Mouse (Mus musculus) heart, postnatal 25 days (tissue): ENCODE results near the gene Kcnj15. TPM values are rescaled to one million over a fixed set of nuclear protein-coding genes. Genes with fewer than 3 reads are reported as not detected.

ENCODE experiments used
- DNase-seq: peaks from one replicate; pipeline ENCODE4 v3.0.0; 2022; ENCODE audit warnings: low spot score
- intact Hi-C: fragments of 180-260 bp; cut with DNase I; formaldehyde crosslinking; loops from one replicate; pipeline ENCODE4 v1.15.1; 2025
- total RNA-seq, 2 experiments: library from RNA; stranded (reverse); gene quantifications; 2 replicates each; pipeline ENCODE4 v1.2.3; 2021

The Kcnj15 gene
- total RNA-seq, 2 experiments from 2014 or later = 1.2 to 1.6 TPM

DNA sequence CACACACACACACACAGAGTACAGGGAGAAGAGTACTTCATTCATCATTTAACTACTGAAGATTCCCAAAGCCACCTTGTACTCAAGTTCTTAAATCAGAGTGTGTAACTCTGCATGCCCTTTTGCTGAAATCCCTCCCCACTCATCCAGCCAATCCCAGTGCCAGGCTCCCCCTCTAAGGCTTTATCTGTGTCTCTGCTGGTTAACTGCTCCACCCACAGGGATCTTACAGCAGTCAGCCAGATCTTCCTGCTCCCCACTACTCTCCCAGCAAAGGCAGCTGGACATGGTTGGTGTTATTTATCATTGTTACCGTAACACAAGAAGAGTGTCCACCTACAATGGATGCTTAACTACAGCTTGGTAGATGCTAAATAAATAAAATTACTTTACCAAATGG is 14.0 kb upstream of the Kcnj15 start:
- DNase-seq = no peak
- intact Hi-C loops = no loop called here

GRCm38 (mm10) chr16:95244626-95245303 is 12.6 kb upstream of the Kcnj15 start:
- no peak for DNase-seq
- intact Hi-C loops = no loop called here

DNA sequence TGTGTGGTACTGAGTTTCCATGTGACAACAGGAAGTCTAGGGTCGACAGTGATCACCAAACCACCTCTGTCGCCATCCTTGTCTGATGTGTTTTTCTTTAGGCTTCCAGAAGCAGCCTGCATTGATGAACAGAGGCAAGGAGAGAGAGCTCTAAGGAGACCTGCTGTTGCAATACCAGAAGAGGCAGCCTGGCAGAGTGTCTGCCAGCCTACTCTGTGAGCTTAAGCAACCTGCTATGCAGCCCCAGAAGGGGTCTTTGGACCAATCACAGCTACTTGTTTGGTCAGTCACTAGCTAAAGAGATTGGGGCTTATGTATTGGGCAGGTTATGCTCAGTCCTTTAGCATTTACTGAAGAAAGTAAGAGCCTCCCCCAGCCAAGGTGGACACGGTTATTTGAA is 11.9 kb upstream of the Kcnj15 start:
- no peak for DNase-seq
- intact Hi-C loops = no loop called here

GRCm38 (mm10) chr16:95248646-95249045 is 8.7 kb upstream of the Kcnj15 start:
- DNase-seq = no peak
- intact Hi-C loops = no loop called here

DNA sequence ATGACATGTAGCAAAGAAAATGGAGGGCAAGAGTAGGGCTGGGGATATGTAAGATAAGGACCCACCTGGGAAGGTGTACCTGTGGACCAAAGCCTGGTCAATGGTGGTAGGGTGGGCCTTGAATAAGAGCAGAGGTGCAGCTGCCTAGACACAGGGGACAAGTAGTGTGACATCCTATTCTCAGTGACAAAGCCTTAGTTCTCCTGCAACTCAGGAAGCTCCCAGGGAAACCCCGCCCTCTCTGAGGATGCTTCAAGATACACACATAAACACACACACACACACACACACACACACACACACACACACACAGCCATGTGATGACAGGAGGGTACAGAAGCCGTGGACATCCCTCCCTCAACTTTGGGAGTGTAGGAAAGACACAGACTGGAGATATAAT is 710 bp upstream of the Kcnj15 start:
- no peak for DNase-seq
- intact Hi-C loops = loop anchor here (5.0 kb wide), 1 partner anchor 34 kb away; no protein-coding TSS in a partner anchor

GRCm38 (mm10) chr16:95258100-95258499 is 742 bp downstream of the Kcnj15 start:
- no peak for DNase-seq
- intact Hi-C loops = loop anchor here (5.0 kb wide), 1 partner anchor 36 kb away; no protein-coding TSS in a partner anchor

DNA sequence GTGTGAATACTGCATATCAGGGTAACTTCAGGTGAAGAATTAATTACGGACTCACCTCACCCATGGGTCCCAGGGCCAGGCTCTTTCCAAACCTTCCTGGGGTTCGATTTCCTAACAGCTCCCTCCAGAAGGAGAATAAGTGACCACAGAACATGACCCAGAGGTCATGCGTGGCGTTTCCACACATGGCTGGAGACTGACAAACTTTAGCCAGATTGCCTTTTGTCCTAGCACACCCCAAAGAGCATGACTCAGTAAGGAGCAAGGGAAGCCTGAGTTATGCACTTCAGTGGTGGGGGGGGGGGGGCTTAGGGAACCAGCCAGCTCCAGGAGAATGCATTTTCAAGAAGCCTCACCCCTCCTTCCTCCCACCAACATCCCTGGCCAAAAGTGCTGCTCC is 2.1 kb downstream of the Kcnj15 start:
- DNase-seq = no peak
- intact Hi-C loops = loop anchor here (5.0 kb wide), 1 partner anchor 37 kb away; no protein-coding TSS in a partner anchor

DNA sequence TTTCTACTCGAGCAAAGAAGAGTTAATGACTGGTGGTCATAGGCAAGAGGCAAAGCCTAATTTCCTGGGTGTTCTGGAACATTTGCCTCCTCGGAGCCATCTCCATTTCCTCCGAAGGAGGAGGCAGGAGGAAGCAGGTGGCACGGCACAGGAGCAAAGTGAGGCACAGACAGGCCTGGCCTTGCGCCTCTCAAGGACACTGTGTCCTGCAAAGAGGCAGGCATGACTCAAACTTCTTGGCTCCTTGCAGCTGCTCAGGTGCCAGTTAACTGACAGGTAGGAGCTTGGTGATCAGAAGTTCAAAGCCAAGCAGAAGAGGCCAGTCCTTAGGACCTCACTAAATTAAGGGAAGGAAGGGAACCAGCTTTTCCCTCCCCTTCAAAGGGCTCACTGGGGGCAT is 3.3 kb downstream of the Kcnj15 start:
- DNase-seq = no peak
- intact Hi-C loops = no loop called here

DNA sequence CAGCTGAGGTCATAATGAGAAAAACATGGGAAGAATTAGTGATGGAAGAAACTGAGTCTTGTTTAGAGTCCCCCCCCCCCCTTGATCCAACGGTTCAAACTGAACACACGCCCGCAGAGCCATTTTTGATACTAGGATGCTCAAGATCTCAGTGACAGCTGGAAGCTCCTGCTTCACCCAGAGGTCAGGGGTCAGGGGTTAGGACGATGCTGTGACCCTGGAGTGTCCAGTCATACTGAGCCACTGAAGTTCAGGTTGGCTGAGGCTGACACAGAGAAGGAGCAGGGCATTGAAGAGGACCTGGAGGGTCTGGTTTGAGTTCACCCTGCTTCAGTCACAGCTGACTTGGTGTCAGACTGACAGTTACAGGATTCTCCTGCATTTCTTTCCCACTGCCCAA is 4.4 kb downstream of the Kcnj15 start:
- intact Hi-C loops = no loop called here

DNA sequence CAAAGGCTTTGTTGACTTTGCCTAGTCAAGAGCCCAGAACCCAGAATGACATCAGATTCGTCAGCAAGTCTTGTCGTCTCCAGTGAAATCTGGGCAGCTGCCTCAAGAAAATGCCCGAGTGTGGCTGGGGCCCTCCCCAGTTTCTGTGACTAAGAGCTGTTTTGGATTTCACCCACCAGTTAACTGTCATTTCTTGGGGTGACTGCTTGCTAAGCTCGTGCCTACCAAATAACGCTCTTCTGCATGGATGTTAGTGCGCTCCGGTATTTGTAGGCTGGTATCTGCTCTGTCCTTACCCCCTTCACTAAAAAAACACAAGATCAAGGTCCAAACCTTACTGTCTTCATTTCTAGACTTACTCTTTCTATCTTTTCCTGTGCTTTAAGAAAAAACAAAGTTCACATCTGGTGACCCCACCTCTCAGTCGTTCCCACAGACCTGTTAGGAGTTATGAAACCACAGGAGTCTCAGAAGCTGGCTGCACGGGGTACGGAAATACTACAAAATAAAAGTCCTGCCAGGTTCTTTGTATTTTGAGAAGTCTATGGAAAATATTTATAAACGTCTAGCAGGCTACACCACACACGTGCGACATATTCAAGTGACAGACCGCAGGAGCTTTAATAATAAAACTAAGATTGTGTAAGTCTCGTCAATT is 5.5 kb downstream of the Kcnj15 start:
- DNase-seq = no peak
- intact Hi-C loops = no loop called here

More for the DNA sequence above, 4.4 kb downstream of the Kcnj15 start:
- DNase-seq = no peak

DNA sequence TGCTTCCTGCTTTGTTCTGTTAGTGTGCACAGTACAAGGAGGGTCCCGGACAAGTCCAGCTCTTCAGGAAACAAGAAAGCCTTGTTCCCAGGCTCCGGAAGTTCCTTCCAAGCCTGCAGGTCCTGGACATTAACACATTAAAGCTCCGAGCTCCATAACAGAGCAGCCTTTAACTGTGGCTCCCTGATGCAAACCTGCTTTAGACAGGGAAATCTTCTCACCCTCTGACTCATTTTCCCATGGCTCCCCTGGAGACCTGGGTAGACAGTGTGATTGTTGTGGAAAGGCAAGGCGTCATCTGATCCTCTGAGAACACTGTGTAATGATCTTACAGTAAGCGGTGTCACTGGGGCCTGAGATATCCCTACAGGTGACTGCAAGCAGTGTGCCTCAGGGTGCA is 7.0 kb downstream of the Kcnj15 start:
- no peak for DNase-seq
- intact Hi-C loops = no loop called here

DNA sequence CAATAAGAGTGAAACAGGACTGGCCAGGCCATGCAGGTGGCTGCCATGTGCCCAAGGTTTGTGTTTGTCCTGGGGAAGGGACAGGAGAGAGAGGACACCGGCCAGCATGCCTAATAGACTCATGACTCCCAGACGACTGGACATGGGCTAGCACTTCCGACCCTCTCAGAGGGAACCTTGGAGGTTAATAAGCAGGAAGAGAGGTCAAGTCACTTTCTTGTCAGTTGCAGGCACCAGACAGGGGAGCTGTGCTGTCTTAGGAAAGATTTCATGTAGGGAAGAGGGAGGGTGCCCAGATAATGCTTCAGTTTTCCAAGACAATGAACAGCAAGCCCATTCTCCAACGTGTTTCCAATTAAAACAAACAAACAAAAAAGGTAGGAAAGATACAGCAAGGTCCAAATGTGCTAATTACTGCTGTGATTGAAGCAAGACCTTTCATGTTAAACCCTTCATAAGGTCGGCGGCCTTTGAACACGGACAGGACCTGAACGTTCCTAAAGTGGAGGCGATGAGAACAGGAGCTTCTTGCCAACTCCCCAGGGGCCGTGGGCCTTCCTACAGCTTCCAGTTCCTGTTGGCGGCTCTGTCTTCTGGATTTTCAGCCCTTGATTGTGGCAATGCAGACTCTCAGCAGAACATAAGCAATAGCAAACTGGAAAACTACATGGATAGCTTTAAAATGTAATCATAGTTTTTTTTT is 10.3 kb downstream of the Kcnj15 start:
- intact Hi-C loops = no loop called here
- no peak for DNase-seq

DNA sequence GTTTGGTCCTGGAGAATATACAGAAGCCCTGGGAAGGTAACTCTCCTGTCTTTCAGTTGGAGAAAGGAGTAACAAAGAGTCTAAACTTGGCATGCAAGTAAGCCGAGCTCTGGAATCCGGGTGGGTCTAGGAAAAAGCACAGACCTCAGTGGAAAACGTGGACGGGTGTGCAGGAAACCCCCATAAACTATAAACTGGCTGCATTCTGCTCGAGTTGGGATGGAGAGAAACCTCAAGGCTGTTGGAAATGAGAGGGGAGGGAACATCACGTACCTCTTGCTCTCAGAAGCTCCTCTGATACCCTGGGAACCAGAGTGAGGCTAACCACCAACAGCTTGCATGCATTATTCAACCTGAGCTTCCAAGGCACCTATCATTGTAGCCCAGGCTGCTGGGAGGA is 12.3 kb downstream of the Kcnj15 start:
- intact Hi-C loops = no loop called here
- no peak for DNase-seq

GRCm38 (mm10) chr16:95273101-95273500 is 15.7 kb downstream of the Kcnj15 start:
- intact Hi-C loops = no loop called here

GRCm38 (mm10) chr16:95275713-95276502 is 18.6 kb downstream of the Kcnj15 start:
- intact Hi-C loops = no loop called here
- DNase-seq = no peak

More at GRCm38 (mm10) chr16:95273101-95273500, 15.7 kb downstream of the Kcnj15 start:
- DNase-seq = no peak

GRCm38 (mm10) chr16:95279015-95279414 is 21.7 kb downstream of the Kcnj15 start:
- no peak for DNase-seq
- intact Hi-C loops = no loop called here

DNA sequence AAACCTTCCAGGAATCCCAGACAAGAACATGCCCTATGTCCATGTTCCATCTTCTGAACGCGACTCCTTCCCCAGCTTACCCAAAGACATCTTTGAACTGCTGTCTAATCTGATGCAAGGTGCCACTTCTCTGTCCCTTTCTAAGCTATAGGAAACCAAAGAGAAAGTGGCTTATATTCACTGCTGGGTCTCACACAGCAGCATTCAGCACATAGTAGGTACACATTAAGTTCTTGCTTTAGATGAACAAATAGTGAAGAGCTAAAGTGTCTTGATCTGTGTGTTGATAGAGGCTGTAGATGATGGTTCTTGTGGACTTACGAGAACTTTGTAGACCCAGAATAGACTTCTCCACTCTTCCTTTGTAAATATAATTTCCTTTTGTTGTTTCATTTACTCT is 23.0 kb downstream of the Kcnj15 start:
- intact Hi-C loops = no loop called here
- DNase-seq = no peak

DNA sequence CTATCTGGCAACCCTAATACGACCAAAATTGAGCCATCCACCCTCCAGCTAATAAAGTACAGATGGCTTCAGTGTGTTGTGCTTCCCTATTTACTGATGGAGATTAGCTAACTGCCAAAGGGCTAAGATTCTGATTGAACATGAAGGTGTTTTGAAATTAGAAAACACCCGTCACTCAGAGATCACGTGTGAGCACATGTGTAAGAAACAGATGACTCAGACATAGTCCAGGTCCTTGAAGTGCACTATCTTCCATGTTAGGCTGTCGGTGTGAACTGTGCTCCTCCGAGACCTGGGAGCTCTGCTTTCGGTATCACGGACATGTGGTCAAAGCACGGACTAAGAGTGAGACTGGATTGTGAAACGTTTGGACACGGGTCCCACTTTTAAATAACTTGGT is 26.0 kb downstream of the Kcnj15 start:
- DNase-seq = no peak

GRCm38 (mm10) chr16:95284085-95284727 is 26.8 kb downstream of the Kcnj15 start:
- no peak for DNase-seq
- intact Hi-C loops = no loop called here

More for the DNA sequence above, 26.0 kb downstream of the Kcnj15 start:
- intact Hi-C loops = no loop called here

DNA sequence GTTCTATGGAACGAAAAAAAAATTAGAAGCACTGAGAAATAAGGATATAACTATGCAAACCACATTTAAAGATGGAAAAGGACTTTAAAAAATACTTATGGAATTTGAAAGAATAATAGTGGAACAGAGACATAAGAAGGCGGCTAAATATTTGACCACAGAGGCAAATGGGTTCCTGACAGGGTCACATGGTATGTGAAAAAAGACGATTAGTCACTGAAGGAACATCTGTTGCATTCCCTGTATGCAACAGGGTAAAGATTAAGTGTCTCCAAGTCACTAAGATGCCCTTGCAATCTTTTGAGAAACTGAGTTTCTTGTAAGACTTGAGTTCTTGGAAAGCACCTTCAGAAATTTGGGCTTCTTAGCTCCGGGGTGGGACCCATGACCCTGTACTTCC is 27.7 kb downstream of the Kcnj15 start:
- intact Hi-C loops = no loop called here
- DNase-seq = no peak
